Mouse (Mus musculus) heart, postnatal 4 days (tissue): ENCODE data around the gene Cdc5l. TPM values are rescaled to one million over a fixed set of nuclear protein-coding genes. Genes with fewer than 3 reads are reported as not detected.
"Not testable (repeated sequence)": the region's sequence is repeated elsewhere in the genome, so short reads cannot be mapped to it uniquely, and the experiment has no call there.

Experiments
- DNase-seq: peaks from one replicate; pipeline ENCODE4 v3.0.0; 2021
- total RNA-seq, 2 experiments: library from RNA; stranded (reverse); gene quantifications; 2 replicates each; pipeline ENCODE4 v1.2.3; 2021

The Cdc5l gene
- 10 to 100 TPM; 52.4 to 54.4 TPM for total RNA-seq

DNA sequence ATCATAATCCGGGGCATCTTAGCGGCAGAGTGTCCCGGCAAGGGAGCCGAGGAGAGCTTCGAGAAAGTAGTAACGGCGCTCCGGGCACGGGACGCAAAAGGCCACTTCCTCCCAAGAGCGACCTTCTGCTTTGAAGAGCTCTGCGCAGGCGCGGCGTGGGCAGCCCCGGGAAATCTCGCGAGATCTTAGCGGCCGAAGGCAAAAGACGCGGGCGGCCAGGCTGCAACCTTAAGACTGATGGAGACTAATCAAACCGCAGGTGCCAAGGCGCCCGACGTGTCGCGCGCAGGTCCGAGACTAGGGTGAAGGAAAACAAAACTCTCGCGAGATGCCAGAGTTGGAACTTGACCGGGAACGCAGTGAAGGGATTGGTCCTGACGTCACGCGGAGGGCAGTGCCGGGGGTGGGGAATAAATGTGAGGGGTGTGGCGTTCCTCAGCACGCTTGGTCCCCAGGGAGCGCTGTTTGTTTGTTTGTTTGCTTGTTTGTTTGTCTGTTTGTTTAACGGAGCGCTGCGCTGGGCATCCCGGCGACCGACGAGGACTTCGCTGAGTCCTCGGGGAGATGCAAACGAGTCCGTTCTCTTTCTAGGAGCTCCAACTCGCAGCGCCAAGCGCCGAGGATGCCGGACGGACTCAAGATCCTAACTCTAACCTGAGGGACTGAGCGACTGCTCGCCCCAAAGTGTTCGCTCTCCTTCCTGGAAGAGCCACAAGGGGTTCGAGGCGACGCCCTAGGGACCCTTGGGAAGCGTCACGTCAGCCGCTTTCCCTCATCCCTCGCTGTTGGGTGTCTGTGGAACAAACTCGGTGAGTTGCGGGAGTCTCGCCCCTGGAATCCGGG, at the start of gene Cdc5l:
Gene Cdc5l, minus strand, starts transcription at position 319 of the 843 bp plus-strand sequence.
- peak; percentile 99 for DNase-seq

GRCm38 (mm10) chr17:45480429-45480828, 46.9 kb upstream of the Cdc5l start:
- no peak for DNase-seq

DNA sequence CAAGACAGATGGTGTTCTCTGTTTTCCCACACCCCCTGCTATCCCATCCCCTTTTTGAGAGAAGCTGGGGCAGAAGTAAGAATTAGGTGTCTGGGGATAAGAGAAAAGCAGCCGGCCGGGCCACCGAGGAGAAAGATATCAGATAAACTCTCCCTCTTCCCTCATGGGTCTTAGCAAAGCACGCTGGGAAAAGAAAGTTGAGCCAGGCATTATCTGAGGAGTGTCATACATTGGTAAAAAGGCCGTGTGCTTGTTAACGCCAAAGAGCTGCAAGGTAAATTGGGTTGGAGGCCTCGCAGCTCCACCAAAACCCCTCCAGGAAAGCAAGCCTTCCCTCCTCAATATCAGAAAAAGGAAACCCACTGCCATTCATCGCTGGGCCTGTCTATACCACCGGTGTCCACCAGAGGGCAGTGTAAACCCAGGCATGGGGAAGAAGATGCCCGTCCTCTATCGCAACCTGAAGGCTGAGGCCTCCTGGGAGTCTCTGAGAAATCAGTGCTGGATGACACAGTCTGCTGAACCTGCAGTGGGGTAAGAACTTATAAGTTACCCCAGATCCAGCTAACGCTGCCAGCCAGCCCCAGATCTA, 44.8 kb upstream of the Cdc5l start:
- DNase-seq: peak; percentile 88

- peak; percentile 58 for DNase-seq
These were observed 41.3 kb upstream of the Cdc5l start, which contains the start of gene Spats1 for GRCm38 (mm10) chr17:45474669-45475465. Spats1 (minus strand) TSS chr17:45475415.

DNA sequence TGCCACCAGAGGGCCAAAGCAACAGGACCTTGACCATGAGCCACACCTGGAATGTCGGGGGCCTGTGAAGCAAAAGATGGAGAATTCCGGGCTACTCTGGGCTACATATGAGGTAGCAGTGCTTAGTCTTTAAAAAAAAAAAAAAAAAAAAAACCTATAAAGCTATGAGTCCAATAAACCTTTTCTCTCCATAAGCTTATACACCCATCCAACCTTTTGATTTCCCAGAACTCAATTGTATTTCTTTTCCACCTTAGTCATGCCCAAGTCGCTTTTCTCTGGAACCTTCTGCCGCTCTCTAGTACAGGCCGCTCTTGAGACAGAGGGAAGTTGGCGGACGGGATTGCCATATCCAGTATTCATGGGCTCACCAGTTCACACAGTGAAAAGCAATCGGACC, 40.6 kb upstream of the Cdc5l start:
- DNase-seq: no peak

GRCm38 (mm10) chr17:45473667-45474066, 40.1 kb upstream of the Cdc5l start:
- no peak for DNase-seq

DNA sequence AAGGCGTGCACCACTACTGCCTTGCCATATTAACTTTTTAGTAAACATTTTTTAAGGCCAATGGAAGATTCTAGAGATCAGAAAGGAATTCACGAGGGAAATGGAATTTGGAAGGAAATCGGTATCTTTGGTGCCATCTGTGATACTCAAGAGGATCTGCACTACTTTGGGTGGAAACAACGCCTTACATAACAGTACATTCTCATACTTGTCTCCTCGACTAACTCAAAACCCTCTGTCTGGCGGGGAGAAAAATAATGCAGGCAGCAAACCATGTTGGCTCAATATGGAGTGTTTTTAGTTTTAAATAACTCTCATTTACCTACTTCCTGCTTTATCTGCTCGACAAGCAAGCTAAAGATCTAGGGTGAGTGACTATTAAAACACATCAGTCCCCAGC, 37.2 kb upstream of the Cdc5l start:
- no peak for DNase-seq

- no peak for DNase-seq
These were observed 34.8 kb upstream of the Cdc5l start for GRCm38 (mm10) chr17:45468302-45468701.

- no peak for DNase-seq
These were observed 33.2 kb upstream of the Cdc5l start for GRCm38 (mm10) chr17:45466701-45467100.

GRCm38 (mm10) chr17:45464255-45464654, 30.7 kb upstream of the Cdc5l start:
- no peak for DNase-seq

GRCm38 (mm10) chr17:45462506-45462905, 29.0 kb upstream of the Cdc5l start:
- no peak for DNase-seq

DNA sequence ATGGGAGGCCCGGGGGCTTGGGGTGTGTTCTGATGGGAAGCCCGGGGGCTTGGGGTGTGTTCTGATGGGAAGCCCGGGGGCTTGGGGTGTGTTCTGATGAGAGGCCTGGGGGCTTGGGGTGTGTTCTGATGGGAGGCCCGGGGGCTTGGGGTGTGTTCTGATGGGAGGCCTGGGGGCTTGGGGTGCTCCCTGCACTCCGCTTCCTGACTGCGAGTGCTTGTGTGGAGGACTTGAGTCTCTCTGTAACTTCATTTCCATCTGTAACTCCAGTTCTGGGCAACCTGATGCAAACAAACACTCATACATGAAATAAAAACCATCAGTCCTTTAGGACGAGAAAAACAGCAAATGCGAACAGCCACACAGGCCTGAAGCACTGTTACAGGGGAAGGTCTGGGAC, 25.5 kb upstream of the Cdc5l start:
- no peak for DNase-seq

- DNase-seq: no peak
These were observed 25.0 kb upstream of the Cdc5l start for GRCm38 (mm10) chr17:45458516-45458915.

- no peak for DNase-seq
These were observed 23.9 kb upstream of the Cdc5l start for GRCm38 (mm10) chr17:45457487-45457886.

DNA sequence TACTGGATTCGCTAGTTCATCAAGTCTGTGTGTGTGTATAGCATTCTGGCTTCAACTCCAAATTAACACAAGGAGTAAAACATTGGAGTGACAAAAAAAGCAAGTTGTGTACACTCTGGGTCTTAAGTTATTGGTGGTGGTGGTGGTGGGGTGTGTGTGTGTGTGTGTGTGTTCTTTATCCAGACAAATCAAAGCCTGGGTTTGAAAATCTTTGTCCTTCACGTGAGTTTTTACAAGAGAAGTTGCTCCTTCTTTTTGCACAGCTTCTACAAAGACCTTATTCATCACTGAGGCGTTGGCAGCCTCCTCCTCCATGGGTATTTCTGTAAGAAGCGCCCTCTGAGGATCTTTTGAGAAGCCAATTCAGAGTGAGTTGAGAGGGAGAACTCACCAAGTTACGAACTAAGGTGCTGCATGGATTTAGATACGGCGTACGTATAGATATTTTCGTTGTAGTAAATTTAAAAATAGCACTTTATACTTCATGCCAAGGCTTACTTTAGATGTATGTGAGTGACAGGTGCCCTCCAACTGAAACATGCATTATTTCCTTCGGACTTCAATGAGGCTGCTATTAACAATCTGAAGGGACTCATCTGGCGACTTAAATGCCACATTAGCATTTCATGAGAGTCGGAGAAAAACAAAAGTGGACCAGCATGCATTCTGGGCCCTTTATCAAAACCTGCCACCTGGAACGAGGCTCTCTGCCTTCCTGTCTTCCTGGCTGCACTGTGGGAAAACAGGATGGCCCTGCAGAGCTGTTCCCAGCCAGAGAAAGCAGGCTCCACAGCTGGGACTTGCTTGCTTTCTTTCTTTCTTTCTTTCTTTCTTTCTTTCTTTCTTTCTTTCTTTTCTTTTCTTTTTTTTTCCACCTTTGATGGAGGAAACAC, 23.0 kb upstream of the Cdc5l start:
- DNase-seq: no peak

- not testable (repeated sequence) for DNase-seq
These were observed 22.2 kb upstream of the Cdc5l start for GRCm38 (mm10) chr17:45455783-45456182.

- DNase-seq: no peak
These were observed 21.3 kb upstream of the Cdc5l start for GRCm38 (mm10) chr17:45454794-45455193.

- DNase-seq: no peak
These were observed 18.7 kb upstream of the Cdc5l start for GRCm38 (mm10) chr17:45452271-45452670.

GRCm38 (mm10) chr17:45450153-45450552, 16.6 kb upstream of the Cdc5l start:
- no peak for DNase-seq

- no peak for DNase-seq
These were observed 16.0 kb upstream of the Cdc5l start for GRCm38 (mm10) chr17:45449586-45449985.

- DNase-seq: peak; percentile 49
These were observed 13.5 kb upstream of the Cdc5l start for GRCm38 (mm10) chr17:45447063-45447462.

DNA sequence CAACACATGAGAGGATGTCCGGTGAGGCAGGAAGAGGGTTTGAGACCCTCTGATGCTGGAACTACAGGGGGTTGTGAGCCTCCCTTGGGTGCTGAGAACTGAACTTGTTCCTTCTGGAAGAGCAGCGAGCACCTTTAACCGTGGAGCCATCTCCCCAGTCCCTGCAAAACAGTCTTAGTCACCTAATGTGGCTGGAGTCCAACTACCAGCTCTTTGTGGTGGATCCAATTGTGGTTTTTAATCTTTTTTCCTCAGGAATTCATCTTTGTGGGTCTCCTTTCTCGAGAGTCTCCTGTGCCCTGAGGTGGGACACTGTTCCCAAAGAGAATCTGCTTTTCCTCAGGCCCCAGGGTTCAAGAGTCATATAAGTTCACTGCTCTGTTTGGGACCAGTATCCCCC, 12.4 kb upstream of the Cdc5l start:
- DNase-seq: no peak
